Mouse (Mus musculus) kidney, embryonic 15.5 days (tissue): ENCODE data around the gene Mad1l1. TPM values are rescaled to one million over a fixed set of nuclear protein-coding genes. Genes with fewer than 3 reads are reported as not detected.
A peak's percentile ranks its signal among the peaks of the same experiment; 100 is the strongest.

ENCODE experiments used
- ATAC-seq: fragments of 200-750 bp; cut with Nextera tagmentation; replicated peaks from 2 replicates; pipeline ENCODE4 v1.8.0; 2017; ENCODE audit warnings: moderate TSS enrichment; ENCODE audit not compliant: low FRiP score
- H3K27ac ChIP-seq: fragments of 300-500 bp; sonication (generic); 2 replicates; pipeline ENCODE4 v1.5.1; 2015; ENCODE audit warnings: mild to moderate bottlenecking, inconsistent platforms
- H3K27me3 ChIP-seq: fragments of 300-500 bp; sonication (generic); 2 replicates; pipeline ENCODE4 v1.6.1; 2015; ENCODE audit warnings: inconsistent platforms
- H3K36me3 ChIP-seq: fragments of 300-500 bp; sonication (generic); 2 replicates; pipeline ENCODE4 v1.6.1; 2015; ENCODE audit warnings: inconsistent platforms
- H3K4me1 ChIP-seq: fragments of 300-500 bp; sonication (generic); 2 replicates; pipeline ENCODE4 v1.6.1; 2015; ENCODE audit warnings: inconsistent platforms
- H3K4me2 ChIP-seq: fragments of 300-500 bp; sonication (generic); 2 replicates; pipeline ENCODE4 v1.6.1; 2015; ENCODE audit warnings: moderate library complexity, mild to moderate bottlenecking, inconsistent platforms
- H3K4me3 ChIP-seq: fragments of 300-500 bp; sonication (generic); replicated peaks from 2 replicates; pipeline ENCODE4 v1.5.1; 2015; ENCODE audit warnings: mild to moderate bottlenecking, inconsistent platforms
- H3K9ac ChIP-seq: fragments of 300-500 bp; sonication (generic); 2 replicates; pipeline ENCODE4 v1.6.1; 2015; ENCODE audit warnings: mild to moderate bottlenecking, inconsistent platforms
- H3K9me3 ChIP-seq: fragments of 300-500 bp; sonication (generic); replicated peaks from 2 replicates; pipeline ENCODE4 v1.6.1; 2016; ENCODE audit warnings: inconsistent platforms
- WGBS: fragments of 180-500 bp; shearing (Covaris S2); methylation state at CpG from one replicate; pipeline ENCODE4 v1.1.7; 2015; ENCODE audit warnings: mixed read lengths; 5-methylcytosine and 5-hydroxymethylcytosine counted together
- polyA plus RNA-seq: library from polyadenylated mRNA; unstranded; fragments of >200 nt; fragmentation: Nextera tagmentation; extraction: Ambion mirVana; gene quantifications from 2 replicates; pipeline ENCODE4 v1.2.1, GENCODE M21; 2015

Mad1l1 gene
- polyA plus RNA-seq, 1 experiment from 2014 or later, result 53.0 TPM

DNA sequence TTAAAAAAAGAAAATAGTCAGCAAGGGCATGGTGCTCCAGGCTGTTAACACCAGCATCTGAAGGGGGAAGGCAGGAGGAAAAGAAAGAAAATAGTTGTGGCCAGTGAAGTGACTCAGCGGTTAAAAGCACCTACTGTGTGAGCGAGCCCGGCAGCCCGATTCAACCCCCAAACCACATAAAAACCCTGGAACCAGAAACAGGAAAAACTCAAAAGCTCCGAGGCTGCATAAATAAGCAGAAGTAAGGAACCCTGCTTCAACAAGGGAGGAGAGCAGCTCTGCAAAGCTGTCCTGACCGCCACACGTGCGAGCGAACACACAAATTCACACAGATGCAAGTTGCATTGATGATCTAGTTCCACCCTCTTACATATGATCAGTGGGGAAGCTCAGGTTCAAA lies 28.5 kb upstream of the Mad1l1 start:
- no peak overlapping the region for H3K4me2 ChIP-seq
- H3K4me1 ChIP-seq, result no peaks in the 10 kb centered on the region
- H3K9me3 ChIP-seq, result no peaks in the 10 kb centered on the region
- H3K27ac ChIP-seq, result no peak overlapping the region
- H3K4me3 ChIP-seq, result no peak overlapping the region
- no peak overlapping the region for H3K9ac ChIP-seq
- peaks cover 78% of the 10 kb centered on the region for H3K36me3 ChIP-seq
- H3K27me3 ChIP-seq, result no peaks in the 10 kb centered on the region
- WGBS, result 92% methylated on average over 9 of the region's 9 CpGs
- ATAC-seq, result no peak

DNA sequence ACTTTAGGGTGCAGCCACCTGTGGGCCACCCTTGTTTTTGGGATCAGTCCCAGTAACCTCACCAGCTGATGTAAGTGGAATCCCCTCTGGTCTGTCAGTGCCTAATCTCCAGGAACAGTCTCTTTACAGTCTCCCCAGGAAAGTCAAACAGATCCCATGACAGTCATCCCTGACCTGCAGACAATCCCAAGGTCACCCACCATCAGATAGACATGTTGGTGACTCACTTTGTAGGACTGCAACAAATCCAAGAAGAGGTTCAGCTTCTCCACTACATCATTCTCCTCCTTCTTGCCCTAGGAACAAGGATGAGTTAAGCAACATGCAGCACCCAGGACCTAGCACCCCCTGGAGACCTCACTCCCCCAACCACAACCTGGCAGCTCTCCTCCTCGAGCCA lies 24.7 kb upstream of the Mad1l1 start:
- no peak overlapping the region for H3K4me2 ChIP-seq
- no peaks in the 10 kb centered on the region for H3K4me1 ChIP-seq
- WGBS, result 71% methylated on average over 1 of the region's 1 CpGs
- H3K27me3 ChIP-seq, result no peaks in the 10 kb centered on the region
- no peak overlapping the region for H3K4me3 ChIP-seq
- peaks cover 67% of the 10 kb centered on the region for H3K36me3 ChIP-seq
- H3K9ac ChIP-seq, result no peak overlapping the region
- ATAC-seq, result no peak
- H3K27ac ChIP-seq, result no peak overlapping the region
- no peaks in the 10 kb centered on the region for H3K9me3 ChIP-seq

DNA sequence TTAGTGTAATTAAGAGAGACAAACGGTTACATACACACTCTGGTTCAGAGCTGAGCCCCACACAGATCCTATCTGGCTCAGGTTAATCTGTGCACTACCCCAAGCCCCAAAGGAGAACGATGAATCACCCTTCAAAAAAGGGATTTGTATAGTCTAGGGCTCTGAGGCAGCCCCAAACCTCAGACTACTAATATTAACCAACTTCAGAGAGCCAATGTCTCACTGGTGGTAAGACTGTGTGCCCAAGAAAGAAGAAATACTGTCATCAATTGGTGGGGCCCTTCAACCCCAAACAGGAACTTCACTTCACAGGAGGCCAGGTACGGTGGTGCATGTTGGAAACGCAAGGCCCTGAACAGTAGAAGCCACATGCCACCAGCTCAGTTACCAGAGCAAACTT lies 23.9 kb upstream of the Mad1l1 start:
- Histone ChIP-seq H3K4me2 (no peak overlapping the region), H3K9me3 (no peaks in the 10 kb centered on the region), H3K27ac (no peak overlapping the region), H3K36me3 (peaks cover 68% of the 10 kb centered on the region), H3K4me3 (no peak overlapping the region), H3K4me1 (no peaks in the 10 kb centered on the region), H3K9ac (no peak overlapping the region), H3K27me3 (no peaks in the 10 kb centered on the region)
- WGBS, result 86% methylated on average over 4 of the region's 4 CpGs
- no peak for ATAC-seq

DNA sequence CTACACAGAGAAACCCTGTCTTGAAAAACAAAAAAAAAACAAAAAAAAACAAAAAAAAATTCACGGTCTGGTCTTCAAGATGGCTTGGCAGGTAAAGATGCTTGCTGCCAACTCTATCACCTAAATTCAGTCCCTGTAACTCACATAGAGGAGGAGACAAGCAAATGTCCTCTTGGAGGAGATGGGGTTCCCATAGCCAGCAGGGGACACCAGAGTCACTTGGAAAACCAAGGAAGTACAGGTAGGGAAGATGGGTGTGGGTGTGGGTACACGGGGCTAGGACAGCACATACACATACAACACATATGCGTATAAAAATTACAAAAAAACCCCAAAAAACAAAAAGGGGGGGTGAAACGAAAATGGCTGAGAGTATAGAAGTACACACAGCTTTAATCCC lies 21.5 kb upstream of the Mad1l1 start:
- H3K4me2 ChIP-seq, result no peak overlapping the region
- no peak for ATAC-seq
- H3K4me3 ChIP-seq, result no peak overlapping the region
- no peak overlapping the region for H3K9ac ChIP-seq
- H3K9me3 ChIP-seq, result no peaks in the 10 kb centered on the region
- 81% methylated on average over 4 of the region's 4 CpGs for WGBS
- H3K27ac ChIP-seq, result no peak overlapping the region
- peaks cover 80% of the 10 kb centered on the region for H3K36me3 ChIP-seq
- no peaks in the 10 kb centered on the region for H3K27me3 ChIP-seq
- H3K4me1 ChIP-seq, result no peaks in the 10 kb centered on the region

DNA sequence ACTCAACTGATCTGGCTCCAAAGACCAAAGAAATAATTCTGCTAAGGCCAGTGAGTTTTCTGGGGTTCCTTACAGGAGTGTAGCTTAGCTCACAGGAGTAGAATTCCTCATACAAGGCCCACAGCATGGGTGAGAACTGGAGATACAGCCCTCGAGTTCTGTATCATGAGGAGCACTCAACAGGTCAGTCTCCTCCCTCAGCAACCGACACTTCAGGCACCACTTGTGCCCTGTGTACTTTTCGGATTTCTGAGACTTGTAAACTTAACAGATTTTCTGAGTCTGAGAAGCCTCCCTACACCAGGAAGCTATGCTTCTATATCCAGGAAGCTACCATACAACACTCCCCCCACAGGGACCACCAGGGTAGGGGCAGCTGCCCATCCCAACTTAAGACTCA lies 18.5 kb upstream of the Mad1l1 start:
- Histone ChIP-seq H3K4me2 (no peak overlapping the region), H3K9me3 (no peaks in the 10 kb centered on the region), H3K27me3 (no peaks in the 10 kb centered on the region), H3K36me3 (peaks cover 67% of the 10 kb centered on the region), H3K4me3 (no peak overlapping the region), H3K27ac (no peak overlapping the region), H3K9ac (no peak overlapping the region), H3K4me1 (no peaks in the 10 kb centered on the region)
- ATAC-seq, result no peak
- WGBS, result 80% methylated on average over 3 of the region's 3 CpGs

DNA sequence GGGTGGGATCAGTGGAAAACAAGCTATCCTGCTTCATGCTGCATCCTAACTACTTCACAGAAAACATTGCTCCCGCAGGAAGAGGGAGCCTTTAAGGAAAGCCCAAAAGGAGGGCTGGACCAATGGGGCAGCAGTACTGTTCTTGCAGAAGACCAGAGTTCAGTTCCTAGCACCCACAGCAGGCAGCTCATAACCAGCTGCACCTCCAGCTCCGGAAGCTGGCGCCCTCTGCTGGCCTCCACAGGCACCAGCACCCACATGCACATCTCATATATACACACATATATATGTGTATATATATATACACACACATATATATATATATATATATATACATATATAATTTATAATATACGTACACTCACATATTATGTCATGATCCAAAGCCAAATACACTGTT lies 17.4 kb upstream of the Mad1l1 start:
- no peak for ATAC-seq
- WGBS, result 91% methylated on average over 4 of the region's 4 CpGs
- H3K27ac ChIP-seq, result no peak overlapping the region
- no peak overlapping the region for H3K9ac ChIP-seq
- peaks cover 61% of the 10 kb centered on the region for H3K36me3 ChIP-seq
- H3K4me3 ChIP-seq, result no peak overlapping the region
- no peaks in the 10 kb centered on the region for H3K4me1 ChIP-seq
- no peaks in the 10 kb centered on the region for H3K9me3 ChIP-seq
- no peaks in the 10 kb centered on the region for H3K27me3 ChIP-seq
- H3K4me2 ChIP-seq, result no peak overlapping the region

DNA sequence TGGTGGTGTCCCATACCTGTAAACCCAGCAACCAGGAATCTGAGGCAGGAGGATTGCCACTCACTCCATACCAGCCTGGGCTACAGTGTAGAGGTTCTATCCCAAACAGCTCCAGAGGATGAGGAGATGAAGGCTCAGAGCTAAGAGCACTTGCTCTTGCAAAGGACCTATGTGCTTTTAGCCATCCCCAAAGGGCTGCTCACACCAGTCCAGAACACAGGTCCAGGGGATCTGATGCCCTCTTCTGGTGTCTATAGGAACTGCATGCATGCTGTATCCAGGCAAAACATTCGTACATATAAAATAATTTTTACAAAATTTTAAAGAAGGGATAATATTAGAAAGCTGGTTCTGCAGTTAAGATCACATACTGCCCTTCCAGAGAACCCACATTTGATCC lies 15.3 kb upstream of the Mad1l1 start:
- no peaks in the 10 kb centered on the region for H3K9me3 ChIP-seq
- H3K27me3 ChIP-seq, result no peaks in the 10 kb centered on the region
- peaks cover 6% of the 10 kb centered on the region; the same call in 1 of the 2 replicates for H3K4me1 ChIP-seq
- H3K36me3 ChIP-seq, result peaks cover 54% of the 10 kb centered on the region
- ATAC-seq, result no peak
- H3K9ac ChIP-seq, result no peak overlapping the region
- no peak overlapping the region for H3K27ac ChIP-seq
- no peak overlapping the region for H3K4me2 ChIP-seq
- H3K4me3 ChIP-seq, result no peak overlapping the region
- WGBS, result 88% methylated on average over 1 of the region's 1 CpGs

DNA sequence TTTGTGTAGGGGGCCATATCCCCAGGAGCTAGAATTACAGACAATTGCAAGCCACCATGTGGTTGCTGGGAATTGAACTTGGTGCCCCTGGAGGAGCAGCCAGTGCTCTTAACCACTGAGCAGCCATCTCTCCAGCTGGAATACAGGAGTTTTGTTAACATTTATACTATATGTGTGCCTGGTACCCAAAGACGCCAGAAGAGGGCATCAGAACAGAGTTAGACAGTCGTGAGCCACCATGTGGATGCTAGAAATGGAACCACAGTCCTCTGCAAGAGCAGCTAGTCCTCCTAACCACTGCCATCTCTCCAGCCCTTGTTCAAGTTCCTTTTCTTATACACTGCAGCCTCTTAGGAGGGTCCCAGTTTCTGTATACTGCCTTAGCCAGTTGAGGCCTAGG lies 12.3 kb upstream of the Mad1l1 start:
- Histone ChIP-seq H3K4me2 (no peak overlapping the region), H3K27ac (no peak overlapping the region), H3K4me3 (no peak overlapping the region), H3K9ac (no peak overlapping the region), H3K27me3 (no peaks in the 10 kb centered on the region), H3K9me3 (no peaks in the 10 kb centered on the region), H3K36me3 (peaks cover 41% of the 10 kb centered on the region), H3K4me1 (peaks cover 15% of the 10 kb centered on the region)
- ATAC-seq, result no peak
- WGBS, result 62% methylated on average over 2 of the region's 2 CpGs

DNA sequence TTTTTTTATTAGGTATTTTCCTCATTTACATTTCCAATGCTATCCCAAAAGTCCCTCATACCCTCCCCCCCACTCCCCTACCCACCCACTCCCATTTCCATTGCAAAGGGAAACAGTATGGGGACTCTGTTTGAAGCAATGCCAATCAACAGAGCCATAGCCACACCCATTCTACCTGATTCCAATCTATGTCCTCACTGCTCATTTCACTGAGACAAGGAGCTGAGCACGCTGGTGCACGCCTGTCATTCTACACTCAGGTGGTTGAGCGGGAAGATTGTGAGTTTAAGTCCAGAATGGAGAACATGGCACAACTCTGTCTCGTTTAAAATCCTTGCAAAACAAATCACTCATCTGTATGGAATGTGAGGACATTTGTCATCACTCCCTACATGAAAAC lies 11.2 kb upstream of the Mad1l1 start:
- Histone ChIP-seq H3K4me3 (peak overlapping the region; percentile 74), H3K27ac (peak overlapping the region; percentile 95; the same call in 1 of the 2 replicates), H3K4me2 (peak overlapping the region; percentile 82), H3K9ac (no peak overlapping the region; the same call in 1 of the 2 replicates), H3K4me1 (peaks cover 15% of the 10 kb centered on the region), H3K36me3 (peaks cover 41% of the 10 kb centered on the region), H3K27me3 (no peaks in the 10 kb centered on the region), H3K9me3 (no peaks in the 10 kb centered on the region)
- ATAC-seq, result no peak
- WGBS, result 60% methylated on average over 4 of the region's 4 CpGs

DNA sequence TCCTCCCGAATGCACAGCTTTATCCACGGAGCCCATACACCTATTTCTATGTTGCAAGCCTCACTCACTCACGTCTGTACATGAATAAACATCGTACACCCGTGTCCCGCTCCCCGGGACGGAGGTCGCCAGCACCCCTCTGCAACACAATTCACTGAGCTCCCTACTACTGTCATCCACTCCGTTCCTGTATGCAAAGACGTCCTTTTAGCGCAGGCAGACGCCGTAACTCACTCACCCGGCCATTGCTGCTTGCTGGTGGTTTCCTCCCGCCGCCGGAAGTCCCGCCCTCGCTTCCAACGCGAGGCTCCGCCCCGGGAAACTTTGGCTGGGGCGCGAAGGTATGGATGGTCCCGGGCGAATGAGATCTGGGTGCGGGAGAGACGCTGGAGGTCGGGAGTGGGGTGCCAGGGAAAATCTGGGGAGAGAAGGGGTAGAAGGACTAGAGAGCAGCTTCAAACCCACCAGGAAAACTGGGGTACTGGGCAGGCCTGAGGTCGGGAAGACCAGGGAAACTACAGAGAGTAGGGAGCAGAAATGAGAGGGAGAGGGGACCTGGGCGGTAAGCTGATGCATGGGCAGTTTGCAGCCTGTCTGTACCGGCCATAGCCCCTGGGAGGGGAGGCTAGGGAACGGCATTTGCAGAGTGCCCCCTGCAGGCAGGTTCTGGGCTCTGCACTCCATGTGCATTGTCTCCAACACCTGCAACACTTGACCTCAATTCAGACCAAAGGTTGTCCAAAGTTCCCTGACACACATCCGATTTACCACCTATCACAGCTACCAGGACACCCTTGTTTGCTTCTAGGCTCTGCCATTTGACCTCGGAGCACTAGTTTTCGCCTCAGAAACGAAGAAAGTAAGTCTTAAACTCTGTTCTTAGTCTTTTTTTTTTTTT lies 10.5 kb upstream of the Mad1l1 start, which contains the start of gene Mrm2:
Mrm2 (minus strand) TSS at position 284 of the 898 bp plus-strand sequence.
- ATAC-seq, result peak; percentile 88
- Histone ChIP-seq H3K27me3 (no peaks in the 10 kb centered on the region), H3K4me2 (peak within 1 kb of the TSS; percentile 82), H3K9ac (peak within 1 kb of the TSS; percentile 80), H3K4me3 (peak within 1 kb of the TSS; percentile 74), H3K4me1 (peaks cover 15% of the 10 kb centered on the region), H3K9me3 (no peaks in the 10 kb centered on the region), H3K27ac (peak within 1 kb of the TSS; percentile 95), H3K36me3 (peaks cover 42% of the 10 kb centered on the region)
- under 1% methylated on average over 39 of the region's 39 CpGs for WGBS

DNA sequence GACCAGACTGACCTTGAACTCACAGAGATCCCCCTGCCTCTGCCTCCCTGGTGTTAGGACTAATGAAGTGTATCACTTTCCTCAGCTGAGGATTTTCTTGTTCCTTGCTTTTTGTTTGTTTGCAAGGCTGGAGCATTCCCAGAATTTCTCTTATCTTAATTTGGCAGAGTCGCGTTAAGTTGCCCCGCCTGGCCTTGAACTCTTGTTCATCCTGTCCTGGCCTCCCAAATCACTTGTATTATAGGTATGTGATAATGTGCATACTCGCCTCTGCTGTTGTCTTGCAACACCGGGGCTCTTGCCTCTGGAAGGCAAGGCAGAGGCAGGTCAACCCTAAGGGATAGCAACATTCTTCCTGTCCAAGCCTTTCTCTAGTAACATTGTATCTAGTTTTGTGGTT lies 2.7 kb upstream of the Mad1l1 start:
- H3K9ac ChIP-seq, result no peak overlapping the region
- ATAC-seq, result no peak
- H3K4me1 ChIP-seq, result peaks cover 13% of the 10 kb centered on the region
- 91% methylated on average over 5 of the region's 5 CpGs for WGBS
- H3K9me3 ChIP-seq, result no peaks in the 10 kb centered on the region
- no peak overlapping the region for H3K4me2 ChIP-seq
- H3K4me3 ChIP-seq, result no peak overlapping the region
- no peaks in the 10 kb centered on the region for H3K27me3 ChIP-seq
- H3K27ac ChIP-seq, result no peak overlapping the region
- H3K36me3 ChIP-seq, result peaks cover 30% of the 10 kb centered on the region

DNA sequence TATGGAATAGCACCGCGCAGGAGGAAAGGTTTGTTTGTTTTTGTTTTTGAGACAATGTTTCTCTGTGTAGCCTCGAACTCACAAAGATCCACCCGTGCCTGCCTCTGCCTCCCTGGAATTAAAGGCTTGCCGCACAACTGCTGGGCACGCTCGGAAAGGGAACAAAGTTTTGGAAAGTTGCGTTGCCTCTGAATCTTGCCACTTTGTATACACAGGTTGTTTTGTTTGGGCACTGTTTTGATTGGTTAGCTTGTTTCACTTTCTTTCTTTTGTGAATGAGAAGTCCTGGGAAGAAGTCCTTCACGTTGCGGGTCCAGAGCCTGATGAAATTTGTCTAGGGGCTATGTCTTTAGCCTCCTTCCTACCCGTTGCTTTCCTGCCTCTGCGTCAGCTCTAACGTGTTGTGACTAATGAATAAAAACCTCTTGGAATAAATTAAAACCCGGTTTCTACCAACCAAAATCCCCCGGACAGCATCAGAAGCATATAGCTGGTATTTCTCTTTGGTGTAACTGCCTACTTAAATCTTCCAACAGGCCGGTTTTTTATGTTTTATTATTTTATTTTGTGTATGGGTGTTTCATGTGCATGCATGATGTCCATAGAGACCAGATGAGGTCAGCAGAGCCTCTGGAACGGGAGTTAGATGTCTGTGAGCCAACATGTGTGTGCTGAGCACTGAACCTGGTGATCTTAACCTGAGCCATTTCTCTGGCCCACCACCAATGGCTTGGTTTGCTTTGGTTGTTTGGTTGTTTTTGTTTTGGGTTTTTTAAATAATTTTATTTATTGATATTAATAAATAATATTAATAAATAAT lies 614 bp upstream of the Mad1l1 start:
- Histone ChIP-seq H3K27me3 (no peaks in the 10 kb centered on the region), H3K4me3 (peak overlapping the region; percentile 98), H3K9ac (peak overlapping the region; percentile 100), H3K4me2 (peak overlapping the region; percentile 82), H3K4me1 (peaks cover 19% of the 10 kb centered on the region), H3K36me3 (peaks cover 12% of the 10 kb centered on the region), H3K9me3 (no peaks in the 10 kb centered on the region), H3K27ac (peak overlapping the region; percentile 81)
- no peak for ATAC-seq
- 2% methylated on average over 17 of the region's 17 CpGs for WGBS
